Mouse (Mus musculus): ENCODE measurements around the gene Elk3. TPM values are rescaled to one million over a fixed set of nuclear protein-coding genes. Genes with fewer than 3 reads are reported as not detected.

Gene Elk3
- polyA plus RNA-seq, 1 experiment: 76.0 TPM

- H3K4me3 ChIP-seq (replicated peaks; ENCODE audit: extremely low read depth, low read depth, low read length): no peak overlapping the region
- no peak for TF ChIP-seq CTCF (IDR thresholded peaks at IDR 0.05; ENCODE audit: insufficient read depth, low read length)
- no peak for TF ChIP-seq POLR2A (IDR thresholded peaks at IDR 0.05; ENCODE audit: borderline replicate concordance, extremely low read depth, low read depth, low read length)
- 38% methylated on average over 3 of the region's 3 CpGs for WGBS
- no peak for DNase-seq
- H3K4me1 ChIP-seq (ENCODE audit: control insufficient read depth, insufficient read depth, low read length): peaks cover 3% of the 10 kb centered on the region
These were observed 68.7 kb downstream of the Elk3 start for GRCm38 (mm10) chr10:93242208-93242607.

GRCm38 (mm10) chr10:93239201-93239806 lies 71.6 kb downstream of the Elk3 start:
- Histone ChIP-seq H3K4me3 (replicated peaks; ENCODE audit: extremely low read depth, low read depth, low read length) (no peak overlapping the region), H3K4me1 (ENCODE audit: control insufficient read depth, insufficient read depth, low read length) (peaks cover 3% of the 10 kb centered on the region)
- no peak for DNase-seq
- no peak for TF ChIP-seq POLR2A (IDR thresholded peaks at IDR 0.05; ENCODE audit: borderline replicate concordance, extremely low read depth, low read depth, low read length)
- TF ChIP-seq CTCF (IDR thresholded peaks at IDR 0.05; ENCODE audit: insufficient read depth, low read length): no peak
- WGBS: 63% methylated on average over 9 of the region's 9 CpGs

- Histone ChIP-seq H3K4me1 (ENCODE audit: control insufficient read depth, insufficient read depth, low read length) (no peaks in the 10 kb centered on the region), H3K4me3 (replicated peaks; ENCODE audit: extremely low read depth, low read depth, low read length) (no peak overlapping the region)
- 84% methylated on average over 9 of the region's 9 CpGs for WGBS
- TF ChIP-seq CTCF (IDR thresholded peaks at IDR 0.05; ENCODE audit: insufficient read depth, low read length) (no peak), POLR2A (IDR thresholded peaks at IDR 0.05; ENCODE audit: borderline replicate concordance, extremely low read depth, low read depth, low read length) (no peak)
- no peak for DNase-seq
These were observed 76.2 kb downstream of the Elk3 start for GRCm38 (mm10) chr10:93234692-93235091.

- H3K4me1 ChIP-seq (ENCODE audit: control insufficient read depth, insufficient read depth, low read length): peaks cover 3% of the 10 kb centered on the region
- TF ChIP-seq POLR2A (IDR thresholded peaks at IDR 0.05; ENCODE audit: borderline replicate concordance, extremely low read depth, low read depth, low read length) (no peak), CTCF (IDR thresholded peaks at IDR 0.05; ENCODE audit: insufficient read depth, low read length) (no peak)
- 54% methylated on average over 6 of the region's 6 CpGs for WGBS
- H3K4me3 ChIP-seq (replicated peaks; ENCODE audit: extremely low read depth, low read depth, low read length): no peak overlapping the region
- DNase-seq: no peak
These were observed 77.2 kb downstream of the Elk3 start for GRCm38 (mm10) chr10:93233665-93234194.

- no peak for TF ChIP-seq CTCF (IDR thresholded peaks at IDR 0.05; ENCODE audit: insufficient read depth, low read length)
- no peak for TF ChIP-seq POLR2A (IDR thresholded peaks at IDR 0.05; ENCODE audit: borderline replicate concordance, extremely low read depth, low read depth, low read length)
- 75% methylated on average over 5 of the region's 5 CpGs for WGBS
These were observed 79.0 kb downstream of the Elk3 start for GRCm38 (mm10) chr10:93231893-93232292.

GRCm38 (mm10) chr10:93231490-93231889 lies 79.4 kb downstream of the Elk3 start:
- TF ChIP-seq CTCF (IDR thresholded peaks at IDR 0.05; ENCODE audit: insufficient read depth, low read length): no peak
- TF ChIP-seq POLR2A (IDR thresholded peaks at IDR 0.05; ENCODE audit: borderline replicate concordance, extremely low read depth, low read depth, low read length): no peak
- Histone ChIP-seq H3K4me3 (replicated peaks; ENCODE audit: extremely low read depth, low read depth, low read length) (no peak overlapping the region), H3K4me1 (ENCODE audit: control insufficient read depth, insufficient read depth, low read length) (peaks cover 13% of the 10 kb centered on the region)
- no peak for DNase-seq
- 74% methylated on average over 4 of the region's 4 CpGs for WGBS

More at GRCm38 (mm10) chr10:93231893-93232292, 79.0 kb downstream of the Elk3 start:
- H3K4me1 ChIP-seq (ENCODE audit: control insufficient read depth, insufficient read depth, low read length): peaks cover 13% of the 10 kb centered on the region
- no peak overlapping the region for H3K4me3 ChIP-seq (replicated peaks; ENCODE audit: extremely low read depth, low read depth, low read length)
- no peak for DNase-seq

GRCm38 (mm10) chr10:93228401-93229007 lies 82.4 kb downstream of the Elk3 start:
- Histone ChIP-seq H3K4me1 (ENCODE audit: control insufficient read depth, insufficient read depth, low read length) (peaks cover 13% of the 10 kb centered on the region), H3K4me3 (replicated peaks; ENCODE audit: extremely low read depth, low read depth, low read length) (no peak overlapping the region)
- WGBS: 50% methylated on average over 11 of the region's 11 CpGs
- no peak for TF ChIP-seq CTCF (IDR thresholded peaks at IDR 0.05; ENCODE audit: insufficient read depth, low read length)
- no peak for TF ChIP-seq POLR2A (IDR thresholded peaks at IDR 0.05; ENCODE audit: borderline replicate concordance, extremely low read depth, low read depth, low read length)
- DNase-seq: no peak

- peaks cover 13% of the 10 kb centered on the region for H3K4me1 ChIP-seq (ENCODE audit: control insufficient read depth, insufficient read depth, low read length)
- no peak for TF ChIP-seq POLR2A (IDR thresholded peaks at IDR 0.05; ENCODE audit: borderline replicate concordance, extremely low read depth, low read depth, low read length)
- no peak for TF ChIP-seq CTCF (IDR thresholded peaks at IDR 0.05; ENCODE audit: insufficient read depth, low read length)
- H3K4me3 ChIP-seq (replicated peaks; ENCODE audit: extremely low read depth, low read depth, low read length): no peak overlapping the region
- 51% methylated on average over 8 of the region's 8 CpGs for WGBS
- no peak for DNase-seq
These were observed 83.0 kb downstream of the Elk3 start for GRCm38 (mm10) chr10:93227921-93228320.

- no peak for TF ChIP-seq CTCF (IDR thresholded peaks at IDR 0.05; ENCODE audit: insufficient read depth, low read length)
- TF ChIP-seq POLR2A (IDR thresholded peaks at IDR 0.05; ENCODE audit: borderline replicate concordance, extremely low read depth, low read depth, low read length): no peak
- no peak overlapping the region for H3K4me3 ChIP-seq (replicated peaks; ENCODE audit: extremely low read depth, low read depth, low read length)
- peaks cover 13% of the 10 kb centered on the region for H3K4me1 ChIP-seq (ENCODE audit: control insufficient read depth, insufficient read depth, low read length)
- 63% methylated on average over 6 of the region's 6 CpGs for WGBS
- no peak for DNase-seq
These were observed 85.2 kb downstream of the Elk3 start for GRCm38 (mm10) chr10:93225751-93226150.
